Mouse (Mus musculus) 3134 (cell line): ENCODE results near the gene Zscan21.

Experiments used
- DNase-seq: peaks from one replicate; pipeline ENCODE4 v3.0.0-alpha.2; 2011; ENCODE audit warnings: low spot score; ENCODE audit not compliant: insufficient read length; ENCODE audit errors: extremely low read depth

Zscan21 gene

GRCm38 (mm10) chr5:138117199-138118015 is 704 bp downstream of the Zscan21 start:
- peak; percentile 46 for DNase-seq

DNA sequence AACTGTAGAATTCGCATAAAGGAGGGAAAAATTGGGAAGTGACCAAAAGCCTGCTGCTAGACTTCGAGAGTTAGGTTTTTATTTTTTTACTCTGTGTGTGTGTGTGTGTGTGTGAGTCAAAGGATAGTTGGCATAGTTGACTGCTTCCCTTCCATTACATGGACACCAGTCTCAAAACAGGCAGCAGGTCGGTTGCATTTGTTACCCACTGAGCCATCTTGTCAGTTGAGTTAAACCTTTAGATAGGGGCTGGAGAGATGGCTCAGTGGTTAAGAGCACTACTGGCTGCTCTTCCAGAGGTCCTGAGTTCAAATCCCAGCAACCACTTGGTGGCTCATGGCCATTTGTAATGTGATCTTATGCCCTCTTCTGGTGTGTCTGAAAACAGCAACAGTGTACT is 1.3 kb downstream of the Zscan21 start:
- DNase-seq, result peak; percentile 50

DNA sequence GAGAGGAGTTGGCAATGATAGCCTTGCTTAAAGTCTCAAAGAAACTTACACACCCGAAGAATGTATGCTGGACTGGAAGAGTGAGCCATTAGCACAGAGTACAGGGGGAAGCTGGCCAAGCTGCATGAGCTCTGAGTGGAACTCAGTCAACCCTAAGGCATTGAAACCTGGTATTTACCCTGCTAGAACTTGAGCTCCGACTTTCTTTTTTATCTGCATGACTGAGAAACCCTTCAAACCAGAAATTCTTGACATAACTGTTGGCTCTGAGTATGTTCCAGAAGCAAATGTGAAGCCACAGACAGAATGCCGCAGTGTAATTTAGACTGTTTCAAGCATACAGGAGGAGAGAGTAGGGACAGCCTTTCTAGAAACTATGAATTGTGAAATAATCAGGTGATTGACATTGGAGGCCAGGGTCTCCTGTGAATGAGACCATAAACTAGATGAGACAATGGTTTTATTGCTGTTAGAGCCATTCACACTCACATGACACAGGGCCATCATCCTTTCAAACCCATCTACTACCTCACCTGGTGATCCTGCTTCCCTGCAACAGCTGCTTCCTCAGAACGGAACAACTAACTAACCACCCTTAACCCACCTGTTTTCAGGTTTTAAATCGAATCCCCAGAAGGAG is 15.8 kb downstream of the Zscan21 start:
- DNase-seq, result no peak

GRCm38 (mm10) chr5:138137257-138137656 is 20.6 kb downstream of the Zscan21 start:
- no peak for DNase-seq

DNA sequence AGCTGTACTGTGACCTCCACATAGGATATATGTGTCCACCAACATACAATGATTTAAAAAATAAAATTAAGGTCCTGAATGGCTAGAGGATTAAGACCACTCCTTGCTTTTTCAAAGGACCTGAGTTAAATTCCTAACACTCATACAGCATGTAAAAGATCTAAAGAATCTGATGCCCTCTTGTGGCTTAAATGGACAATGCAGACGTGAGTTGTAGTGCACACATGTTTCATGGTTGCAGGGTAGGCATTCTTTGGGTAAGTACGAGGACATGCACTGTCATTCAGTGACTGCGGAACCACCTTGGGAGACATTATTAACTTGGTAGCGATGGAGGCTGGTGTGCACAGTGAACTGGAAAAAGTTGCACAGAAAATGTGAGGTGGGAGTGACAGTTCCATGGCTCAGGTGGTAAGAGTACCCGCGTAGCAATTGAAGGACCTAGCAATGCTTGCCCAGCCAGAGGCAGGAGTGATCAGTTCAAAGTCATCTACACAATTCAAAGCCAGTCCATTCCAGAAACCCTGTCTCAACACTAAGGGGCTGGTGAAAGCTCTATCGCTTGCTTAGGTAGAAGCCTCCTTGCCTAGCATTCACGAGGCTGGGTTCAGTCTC is 21.3 kb downstream of the Zscan21 start:
- no peak for DNase-seq

GRCm38 (mm10) chr5:138138585-138138984 is 21.9 kb downstream of the Zscan21 start:
- no peak for DNase-seq

GRCm38 (mm10) chr5:138154390-138154789 is 37.7 kb downstream of the Zscan21 start:
- DNase-seq, result no peak

GRCm38 (mm10) chr5:138155443-138155976 is 38.8 kb downstream of the Zscan21 start, which contains the start of gene Zfp113:
Gene Zfp113, minus strand, starts transcription at chr5:138155744.
- peak; percentile 89 for DNase-seq

- DNase-seq, result no peak
Observed at GRCm38 (mm10) chr5:138160224-138160762, 43.6 kb downstream of the Zscan21 start.

- DNase-seq, result peak; percentile 89
Observed at GRCm38 (mm10) chr5:138160842-138161665, 44.4 kb downstream of the Zscan21 start, which contains the start of gene Cops6. Gene Cops6, plus strand, starts transcription at chr5:138161071.

DNA sequence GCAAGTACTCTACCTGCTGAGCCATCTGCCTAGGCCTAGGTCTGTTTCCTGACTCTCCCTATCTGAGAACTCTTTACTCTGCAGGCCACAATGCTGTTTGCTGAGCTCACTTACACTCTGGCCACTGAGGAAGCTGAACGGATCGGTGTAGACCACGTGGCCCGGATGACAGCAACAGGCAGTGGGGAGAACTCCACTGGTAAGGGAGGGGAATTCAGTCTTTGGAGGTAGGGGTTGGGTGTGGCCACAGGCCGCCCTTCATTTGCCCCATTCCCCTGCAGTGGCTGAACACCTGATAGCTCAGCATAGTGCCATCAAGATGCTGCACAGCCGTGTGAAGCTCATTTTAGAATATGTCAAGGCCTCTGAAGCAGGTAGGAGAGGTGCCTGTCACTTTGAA is 46.3 kb downstream of the Zscan21 start:
- DNase-seq, result no peak

DNA sequence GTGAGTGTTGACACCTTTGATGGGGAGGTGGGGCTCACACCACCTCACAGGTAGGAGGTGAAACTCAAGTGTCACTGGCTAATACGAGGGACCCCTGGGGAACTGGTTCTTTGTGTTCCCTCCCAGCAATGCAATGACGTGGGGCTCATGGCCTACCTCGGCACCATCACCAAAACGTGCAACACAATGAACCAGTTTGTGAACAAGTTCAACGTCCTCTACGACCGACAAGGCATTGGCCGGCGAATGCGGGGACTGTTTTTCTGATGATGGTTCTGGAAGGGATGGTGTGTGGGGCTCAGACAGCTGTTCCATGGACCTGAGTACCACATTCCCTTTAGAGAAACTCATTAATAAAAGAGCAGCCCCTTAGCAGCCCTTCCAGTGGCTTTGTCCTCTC is 46.9 kb downstream of the Zscan21 start:
- no peak for DNase-seq

- no peak for DNase-seq
Observed at GRCm38 (mm10) chr5:138165594-138165993, 48.9 kb downstream of the Zscan21 start.

DNA sequence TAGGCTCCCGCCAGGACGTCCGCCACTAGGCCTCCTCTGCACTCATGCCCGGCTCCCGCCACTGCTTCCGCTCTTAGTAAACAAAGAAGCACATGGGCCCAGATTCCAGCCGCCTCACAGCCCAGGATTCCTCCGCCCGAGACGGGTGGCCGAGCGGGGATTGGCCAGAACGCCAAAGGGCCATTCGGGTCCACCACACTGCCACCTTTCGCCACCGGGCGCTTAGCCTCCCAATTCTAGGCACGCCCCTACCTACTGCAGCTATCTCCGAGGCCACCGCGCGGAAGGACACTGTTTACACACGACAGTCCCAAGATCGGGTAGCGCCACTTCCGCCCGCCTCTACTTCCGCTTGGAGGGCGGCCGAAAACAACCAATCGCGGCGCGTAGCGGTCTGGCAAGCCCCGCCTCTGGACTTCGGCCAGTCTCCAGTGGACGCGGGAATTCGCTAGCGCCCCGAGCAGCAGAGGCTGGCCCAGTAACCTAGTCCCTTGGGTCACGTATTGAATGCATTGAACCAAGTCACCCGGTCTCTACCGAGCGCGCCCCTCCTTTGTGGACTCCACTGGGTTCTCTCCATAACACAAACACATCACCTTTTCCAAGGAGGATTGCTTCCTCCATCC is 54.3 kb downstream of the Zscan21 start:
- peak; percentile 97 for DNase-seq

DNA sequence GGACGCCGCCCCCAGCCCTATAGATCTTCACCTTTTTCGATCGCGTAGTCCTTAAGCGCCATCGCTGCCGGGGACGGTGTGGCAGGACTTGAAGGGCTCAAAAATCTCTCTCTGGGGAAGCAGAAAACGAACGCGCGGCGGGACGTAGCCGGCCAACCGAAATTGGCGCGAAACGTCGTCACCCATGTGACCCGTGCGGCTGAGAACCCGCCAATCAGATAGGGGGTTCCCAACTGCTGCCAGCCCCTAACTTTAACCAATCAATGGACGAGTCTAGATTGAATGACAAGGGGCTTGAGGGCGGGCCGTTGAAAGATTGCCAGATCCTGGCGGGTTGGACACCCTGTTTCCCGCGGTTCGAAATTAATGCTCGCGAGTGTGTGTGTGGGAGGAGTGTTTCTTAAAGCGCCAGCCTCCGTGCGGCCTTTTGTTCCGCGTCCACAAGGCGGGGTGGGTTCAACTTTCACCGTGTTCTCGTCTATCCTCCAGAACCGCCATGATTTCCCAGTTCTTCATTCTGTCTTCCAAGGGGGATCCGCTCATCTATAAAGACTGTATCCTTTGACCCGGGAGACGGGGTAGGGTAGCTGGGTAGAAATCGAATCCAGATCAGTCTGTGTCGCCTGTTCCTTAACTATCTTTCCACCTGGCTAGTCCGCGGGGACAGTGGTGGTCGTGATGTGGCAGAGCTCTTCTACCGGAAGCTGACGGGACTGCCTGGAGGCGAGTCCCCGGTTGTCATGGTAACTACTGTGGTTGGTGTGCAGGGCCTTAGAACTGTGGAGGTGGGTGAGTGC is 55.2 kb downstream of the Zscan21 start, which contains the start of the genes Ap4m1 and Mcm7:
Gene Ap4m1, plus strand, starts transcription at position 308 of the 797 bp plus-strand sequence.
Gene Mcm7, minus strand, starts transcription at position 728 of the 797 bp plus-strand sequence.
- DNase-seq, result peak; percentile 94

GRCm38 (mm10) chr5:138173217-138173616 is 56.5 kb downstream of the Zscan21 start:
- DNase-seq, result no peak
